Mouse (Mus musculus) stomach, embryonic 14.5 days (tissue): ENCODE data around the gene Ccar1. TPM values are rescaled to one million over a fixed set of nuclear protein-coding genes. Genes with fewer than 3 reads are reported as not detected.

Source experiments
- ATAC-seq: fragments of 200-750 bp; cut with Nextera tagmentation; 2 replicates; pipeline ENCODE4 v1.8.0; 2017; ENCODE audit warnings: low read depth, moderate TSS enrichment; ENCODE audit not compliant: insufficient number of reproducible peaks, insufficient read depth, low FRiP score
- H3K27ac ChIP-seq: fragments of 300-500 bp; sonication (generic); 2 replicates; pipeline ENCODE4 v1.5.1; 2014; ENCODE audit warnings: mild to moderate bottlenecking, low read length, moderate library complexity, mixed read lengths
- H3K27me3 ChIP-seq: fragments of 300-500 bp; sonication (generic); 2 replicates; pipeline ENCODE4 v1.6.1; 2014; ENCODE audit warnings: low read length, control low read depth, mixed read lengths; ENCODE audit not compliant: control insufficient read depth, insufficient read depth
- H3K36me3 ChIP-seq: fragments of 300-500 bp; sonication (generic); 2 replicates; pipeline ENCODE4 v1.6.1; 2014; ENCODE audit warnings: mild to moderate bottlenecking, control low read depth, low read length, moderate library complexity, mixed read lengths; ENCODE audit not compliant: control insufficient read depth, insufficient read depth
- H3K4me1 ChIP-seq: fragments of 300-500 bp; sonication (generic); 2 replicates; pipeline ENCODE4 v1.6.1; 2014; ENCODE audit warnings: low read length, control low read depth, mixed read lengths; ENCODE audit not compliant: control insufficient read depth, insufficient read depth
- H3K4me2 ChIP-seq: fragments of 300-500 bp; sonication (generic); replicated peaks from 2 replicates; pipeline ENCODE4 v1.6.1; 2014; ENCODE audit warnings: low read depth, low read length, control low read depth
- H3K4me3 ChIP-seq: fragments of 300-500 bp; sonication (generic); 2 replicates; pipeline ENCODE4 v1.5.1; 2014; ENCODE audit warnings: low read depth, low read length, control low read depth
- H3K9ac ChIP-seq: fragments of 300-500 bp; sonication (generic); replicated peaks from 2 replicates; pipeline ENCODE4 v1.6.1; 2014; ENCODE audit warnings: low read depth, mild to moderate bottlenecking, control low read depth, low read length, moderate library complexity, mixed read lengths
- H3K9me3 ChIP-seq: fragments of 300-500 bp; sonication (generic); 2 replicates; pipeline ENCODE4 v1.6.1; 2016; ENCODE audit warnings: low read depth, low read length, control low read depth; ENCODE audit not compliant: control insufficient read depth
- WGBS: fragments of 180-500 bp; shearing (Covaris S2); extraction: QIAGEN DNeasy Blood & Tissue Kit; methylation state at CpG from one replicate; pipeline ENCODE4 v1.1.7; 2014; 5-methylcytosine and 5-hydroxymethylcytosine counted together
- polyA plus RNA-seq: library from polyadenylated mRNA; unstranded; fragments of >200 nt; fragmentation: Nextera tagmentation; extraction: Ambion mirVana; gene quantifications from 2 replicates; pipeline ENCODE4 v1.2.1, GENCODE M21; 2014

The Ccar1 gene
- polyA plus RNA-seq, 1 experiment from 2014 or later = 141 TPM

DNA sequence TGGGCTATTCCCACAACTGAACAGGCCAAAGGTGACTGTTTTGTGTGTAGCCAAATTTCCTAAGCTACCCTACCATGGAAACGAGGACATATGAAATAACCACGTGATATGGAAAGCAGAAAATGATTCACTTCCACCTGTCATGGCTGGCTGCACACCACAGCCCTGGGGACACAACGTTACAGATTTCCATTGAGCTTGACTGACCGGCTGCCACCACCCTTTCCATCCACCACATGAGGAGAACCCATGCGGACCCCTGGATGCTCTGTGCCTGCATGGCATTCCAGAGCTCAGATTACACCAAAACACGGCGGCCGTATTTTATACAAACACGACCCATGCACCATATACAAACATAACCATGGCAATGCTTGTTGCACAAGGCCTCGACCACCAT is 78.6 kb downstream of the Ccar1 start:
- ATAC-seq = no peak
- 67% methylated on average over 10 of the region's 10 CpGs for WGBS

DNA sequence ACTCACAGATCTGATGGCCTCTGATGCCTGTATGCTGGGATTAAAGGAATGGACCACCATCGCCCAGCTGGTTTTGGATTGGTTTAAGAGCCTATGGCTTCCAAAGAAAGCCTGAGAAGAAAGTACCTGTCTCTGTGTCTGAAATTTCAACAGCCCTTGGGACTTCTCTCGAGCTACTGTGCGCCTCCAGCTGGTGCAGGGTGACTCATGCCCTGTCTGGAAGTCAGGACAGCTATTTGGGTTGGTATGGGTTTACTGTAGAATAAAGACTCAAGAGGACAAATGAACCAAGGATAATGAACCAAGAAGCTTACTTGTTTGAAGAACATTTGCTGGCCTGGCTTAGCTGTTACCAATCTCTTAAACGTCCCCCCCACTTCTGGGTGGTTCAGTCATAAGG is 88.5 kb downstream of the Ccar1 start:
- Histone ChIP-seq H3K36me3 (no peaks in the 10 kb centered on the region), H3K9ac (no peak overlapping the region), H3K9me3 (no peaks in the 10 kb centered on the region), H3K4me3 (no peak overlapping the region), H3K27me3 (no peaks in the 10 kb centered on the region), H3K4me1 (no peaks in the 10 kb centered on the region), H3K4me2 (no peak overlapping the region), H3K27ac (no peak overlapping the region)
- WGBS = 83% methylated on average over 4 of the region's 4 CpGs
- no peak for ATAC-seq

More for the DNA sequence above, 78.6 kb downstream of the Ccar1 start:
- no peaks in the 10 kb centered on the region for H3K27me3 ChIP-seq
- H3K4me1 ChIP-seq = no peaks in the 10 kb centered on the region
- no peak overlapping the region for H3K9ac ChIP-seq
- no peak overlapping the region for H3K27ac ChIP-seq
- no peaks in the 10 kb centered on the region for H3K9me3 ChIP-seq
- H3K4me2 ChIP-seq = no peak overlapping the region
- H3K36me3 ChIP-seq = no peaks in the 10 kb centered on the region
- no peak overlapping the region for H3K4me3 ChIP-seq

DNA sequence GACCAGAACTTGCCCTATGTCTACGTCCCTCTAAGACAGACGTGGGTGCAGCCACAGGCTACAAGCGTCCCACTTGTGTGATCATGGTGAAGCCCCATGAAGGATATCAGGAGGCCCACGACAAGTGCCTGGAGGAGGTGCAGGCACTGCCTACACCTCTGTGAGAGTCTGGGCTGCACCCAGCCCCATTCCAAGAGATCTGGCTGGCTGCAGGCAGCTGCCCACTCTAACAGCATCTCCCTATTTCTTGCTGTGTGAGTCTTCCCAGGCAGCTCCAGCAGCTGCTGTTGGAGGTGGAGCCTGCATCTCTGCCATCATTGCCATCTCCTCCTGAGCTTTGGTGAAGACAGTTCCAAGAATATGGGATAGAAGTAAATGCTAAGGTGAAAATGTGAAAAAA is 89.7 kb downstream of the Ccar1 start:
- H3K4me3 ChIP-seq = no peak overlapping the region
- no peaks in the 10 kb centered on the region for H3K36me3 ChIP-seq
- no peaks in the 10 kb centered on the region for H3K4me1 ChIP-seq
- no peaks in the 10 kb centered on the region for H3K27me3 ChIP-seq
- no peak for ATAC-seq
- no peak overlapping the region for H3K9ac ChIP-seq
- no peak overlapping the region for H3K27ac ChIP-seq
- no peak overlapping the region for H3K4me2 ChIP-seq
- H3K9me3 ChIP-seq = no peaks in the 10 kb centered on the region
- WGBS = 73% methylated on average over 4 of the region's 4 CpGs

Other genes with a start within 250 kb of the Ccar1 start
- 38.7 and 41.6 TPM in 2 replicates for gene Kif1bp, start 213.8 kb downstream of the Ccar1 start, polyA plus RNA-seq
- gene Ddx21, start 190.0 kb downstream of the Ccar1 start, polyA plus RNA-seq = 27.0 and 28.3 TPM in 2 replicates
- 147 and 148 TPM in 2 replicates for gene Ddx50, start 141.1 kb downstream of the Ccar1 start, polyA plus RNA-seq
- gene Stox1, start 66.2 kb downstream of the Ccar1 start, polyA plus RNA-seq = 1.3 and 1.5 TPM in 2 replicates
- gene Tet1, start 116.7 kb upstream of the Ccar1 start, polyA plus RNA-seq = 33.3 and 34.7 TPM in 2 replicates
- 15.3 and 17.5 TPM in 2 replicates for gene Slc25a16, start 128.3 kb upstream of the Ccar1 start, polyA plus RNA-seq
- 15.7 and 15.9 TPM in 2 replicates for gene Dna2, start 154.7 kb upstream of the Ccar1 start, polyA plus RNA-seq
- gene Rufy2, start 187.9 kb upstream of the Ccar1 start, polyA plus RNA-seq = 28.0 and 32.4 TPM in 2 replicates
- gene Hnrnph3, start 231.9 kb upstream of the Ccar1 start, polyA plus RNA-seq = 75.0 and 75.8 TPM in 2 replicates
- 1.6 and 2.1 TPM in 2 replicates for gene Pbld2, start 232.0 kb upstream of the Ccar1 start, polyA plus RNA-seq